Mouse (Mus musculus) lung, adult 18-20 months (tissue): ENCODE measurements around the gene Pdzrn4.
"Not testable (repeated sequence)": the region's sequence is repeated elsewhere in the genome, so short reads cannot be mapped to it uniquely, and the experiment has no call there.

Experiments used
- DNase-seq, 2 experiments: peaks; one replicate each; pipeline ENCODE4 v3.0.0; 2022; ENCODE audit warnings: mixed read lengths in 2 of 2

Pdzrn4 gene

DNA sequence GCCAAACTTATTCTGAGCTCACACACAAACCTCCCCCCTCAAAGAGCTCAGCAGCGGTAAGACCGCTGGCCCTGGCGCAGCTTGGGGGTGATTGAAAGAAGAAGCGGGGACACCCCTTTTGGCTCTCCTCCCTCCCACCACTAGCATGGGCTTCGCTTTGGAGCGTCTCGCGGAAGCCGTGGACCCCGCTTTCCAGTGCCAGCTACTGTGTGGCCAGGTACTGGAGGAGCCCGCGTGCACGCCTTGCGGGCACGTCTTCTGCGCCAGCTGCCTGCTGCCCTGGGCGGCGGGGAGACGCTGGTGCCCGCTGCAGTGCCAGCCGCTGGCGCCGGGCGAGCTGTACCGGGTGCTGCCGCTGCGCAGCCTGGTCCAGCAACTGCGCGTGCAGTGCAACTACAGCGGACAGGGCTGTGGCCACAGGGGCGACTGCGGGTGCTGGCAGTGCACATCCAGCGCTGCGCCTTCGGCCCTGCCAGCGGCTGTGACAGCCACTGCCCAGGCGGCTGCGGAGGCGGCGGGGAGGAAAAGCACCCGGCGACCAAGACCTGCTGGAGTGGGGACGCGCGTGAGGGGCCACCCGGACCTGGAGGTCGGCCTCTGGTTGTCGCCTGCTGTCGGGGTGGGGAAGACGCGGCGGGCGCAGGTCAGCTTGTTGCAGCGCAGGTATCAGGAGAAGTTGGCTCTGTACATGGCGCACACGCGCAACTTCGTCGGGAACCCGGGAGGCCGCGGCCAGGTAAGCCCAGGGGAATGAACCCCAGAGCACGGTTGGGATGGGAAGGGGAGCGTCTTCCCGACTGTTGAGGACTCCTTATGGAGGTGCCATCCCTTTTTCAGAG lies at the start of gene Pdzrn4:
Gene Pdzrn4, plus strand, starts transcription at position 112 of the 839 bp plus-strand sequence.
- DNase-seq = no peak

- no peak for DNase-seq
Measured at GRCm38 (mm10) chr15:92347426-92347825, 49.3 kb upstream of the Pdzrn4 start.

DNA sequence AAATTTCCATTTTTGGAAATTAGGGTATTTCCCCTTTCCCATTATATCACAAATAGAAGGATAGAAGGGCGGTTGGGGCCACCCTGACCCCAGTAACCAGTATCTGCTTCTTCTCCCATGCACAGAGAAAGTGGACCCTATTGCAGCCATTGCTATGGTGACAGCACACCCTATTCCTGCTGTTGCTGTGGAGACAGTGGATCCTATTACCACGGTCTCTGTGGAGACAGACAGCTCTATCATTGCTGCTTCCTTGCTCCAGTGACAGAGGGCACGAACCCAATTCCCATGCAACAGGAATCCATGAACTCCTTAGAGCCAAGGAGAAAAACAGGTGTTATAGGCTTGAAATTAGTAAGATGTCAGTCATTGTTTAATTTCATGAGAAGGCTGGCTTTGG lies 48.8 kb upstream of the Pdzrn4 start:
- DNase-seq = no peak

GRCm38 (mm10) chr15:92348453-92348852 lies 48.2 kb upstream of the Pdzrn4 start:
- DNase-seq = not testable (repeated sequence)

- DNase-seq = no peak
Measured at GRCm38 (mm10) chr15:92364153-92364552, 32.5 kb upstream of the Pdzrn4 start.

DNA sequence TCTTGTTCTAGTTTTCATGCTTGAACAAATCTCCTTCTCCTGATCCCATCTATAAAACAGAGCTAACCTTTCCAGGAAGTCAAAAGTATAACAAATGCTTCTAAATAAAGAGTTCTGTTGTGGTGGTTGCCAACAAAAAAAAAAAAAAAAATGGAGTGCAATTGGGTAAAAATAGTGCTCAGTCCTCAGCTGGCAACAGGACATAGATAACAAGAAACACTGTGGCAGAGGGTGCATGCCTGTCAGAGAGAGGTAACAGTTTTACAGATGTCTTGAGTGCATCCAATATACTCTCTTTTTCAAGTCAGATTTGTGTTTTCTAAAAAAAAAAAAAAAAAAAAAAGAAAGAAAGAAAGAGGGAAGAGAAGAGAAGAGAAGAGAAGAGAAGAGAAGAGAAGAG lies 32.1 kb upstream of the Pdzrn4 start:
- DNase-seq = no peak

DNA sequence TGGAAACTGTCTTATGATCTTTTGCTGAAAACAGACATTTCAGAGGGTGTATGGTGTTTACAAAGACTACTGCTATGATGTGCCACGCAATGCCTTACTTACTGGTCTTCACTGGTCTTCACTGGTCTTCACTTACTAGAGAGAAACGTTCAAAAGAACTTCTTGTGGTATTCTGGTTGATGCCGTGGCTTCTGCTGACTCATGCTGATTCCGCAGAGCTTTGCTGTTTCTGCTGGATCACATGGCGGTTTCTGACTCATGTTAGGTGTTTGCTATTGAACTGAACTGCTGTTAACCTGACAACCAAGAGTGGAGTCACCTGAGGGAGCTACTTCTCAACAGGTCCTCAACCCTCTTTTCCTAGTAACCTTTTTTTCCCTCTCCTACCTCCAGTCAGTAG lies 1.9 kb upstream of the Pdzrn4 start:
- no peak for DNase-seq

- DNase-seq = no peak
Measured at GRCm38 (mm10) chr15:92398747-92399146, 2.1 kb downstream of the Pdzrn4 start.

GRCm38 (mm10) chr15:92399278-92399677 lies 2.6 kb downstream of the Pdzrn4 start:
- DNase-seq = no peak

- no peak for DNase-seq
Measured at GRCm38 (mm10) chr15:92401554-92401953, 4.9 kb downstream of the Pdzrn4 start.

GRCm38 (mm10) chr15:92415323-92415722 lies 18.6 kb downstream of the Pdzrn4 start:
- no peak for DNase-seq

DNA sequence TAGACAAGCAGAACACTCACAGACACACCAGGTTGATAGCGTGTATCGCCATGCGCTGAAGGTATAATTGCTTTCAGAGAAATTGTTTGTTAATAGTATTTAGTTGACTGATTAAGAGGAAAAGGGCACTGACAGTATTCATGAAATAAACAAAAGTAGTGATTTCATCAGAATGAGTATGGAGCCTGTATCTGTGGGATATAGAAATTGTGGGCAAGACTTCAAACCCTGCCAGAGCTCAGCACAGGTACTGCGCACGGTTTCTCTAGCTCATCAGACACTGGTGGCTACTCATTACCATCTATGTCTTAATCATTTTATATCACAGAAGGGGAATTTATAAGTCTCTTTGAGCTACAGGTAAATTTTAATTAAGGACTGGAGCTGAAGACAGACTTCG lies 19.5 kb downstream of the Pdzrn4 start:
- DNase-seq = no peak

GRCm38 (mm10) chr15:92416658-92417057 lies 20.0 kb downstream of the Pdzrn4 start:
- no peak for DNase-seq

DNA sequence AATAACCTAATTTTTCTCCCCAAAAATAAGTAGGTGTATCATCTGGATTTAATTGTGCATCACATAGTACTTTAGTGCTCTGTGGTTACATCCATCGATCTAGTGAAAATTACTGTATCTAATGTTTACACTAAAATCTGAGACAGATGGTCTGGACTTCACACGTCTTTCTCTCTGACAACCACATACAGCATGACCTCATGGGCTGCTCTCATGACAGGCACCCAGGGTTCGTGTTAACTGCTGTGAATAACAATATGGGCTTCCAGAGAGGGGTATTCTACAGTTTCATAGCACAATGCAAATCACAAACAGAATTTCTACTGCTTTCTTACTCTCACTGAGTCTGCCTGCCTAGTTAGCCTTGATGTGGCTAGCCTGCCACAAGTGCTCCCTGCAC lies 20.4 kb downstream of the Pdzrn4 start:
- DNase-seq = no peak

- no peak for DNase-seq
Measured at GRCm38 (mm10) chr15:92434605-92435004, 37.9 kb downstream of the Pdzrn4 start.

- no peak for DNase-seq
Measured at GRCm38 (mm10) chr15:92435306-92435705, 38.6 kb downstream of the Pdzrn4 start.

DNA sequence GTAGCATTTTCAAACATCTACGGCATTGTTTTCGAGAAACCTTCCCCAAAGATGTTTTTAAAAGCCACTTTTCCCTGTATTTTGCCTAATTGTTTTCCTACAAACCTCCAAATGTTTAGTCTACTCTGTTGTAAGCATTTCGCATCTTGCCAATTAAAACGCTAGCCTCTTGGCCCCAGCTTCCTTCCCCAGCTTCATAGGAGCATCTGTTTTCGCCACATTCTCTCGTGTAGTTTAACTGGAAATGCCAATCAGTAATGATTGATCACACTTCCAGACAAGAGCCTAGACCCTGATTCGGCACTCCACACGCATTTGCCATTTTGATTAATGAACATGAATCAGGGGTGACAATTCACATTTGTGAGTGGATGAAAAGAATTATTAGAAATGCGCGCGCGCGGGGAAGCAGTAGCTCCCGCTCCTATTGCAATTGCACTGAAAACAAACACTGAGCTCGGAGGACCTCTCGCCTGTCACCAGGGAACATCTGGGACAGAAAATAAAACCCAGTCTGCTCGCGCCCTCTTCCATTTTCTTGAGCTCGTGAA lies 45.0 kb downstream of the Pdzrn4 start:
- no peak for DNase-seq

- DNase-seq = no peak
Measured at GRCm38 (mm10) chr15:92447708-92448147, 51.0 kb downstream of the Pdzrn4 start.

DNA sequence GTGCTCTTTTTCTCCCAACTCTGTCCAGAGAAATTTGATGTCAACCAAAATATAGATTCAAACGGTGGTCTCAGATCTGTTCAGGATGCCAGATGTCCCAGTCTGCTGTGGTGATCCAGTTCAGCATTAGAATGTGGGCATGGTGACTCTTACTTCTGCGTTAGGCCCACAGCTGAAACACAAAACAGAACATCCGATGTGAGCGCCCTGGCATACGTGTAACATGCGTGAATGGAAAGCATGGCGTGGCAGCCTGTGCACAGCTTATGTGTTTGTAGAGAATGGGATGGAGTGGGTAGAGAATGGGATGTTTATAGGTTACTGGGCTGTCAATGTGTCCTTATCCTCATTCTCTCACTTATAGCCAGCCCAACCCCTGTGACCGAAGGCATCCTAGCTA lies 52.4 kb downstream of the Pdzrn4 start:
- no peak for DNase-seq

DNA sequence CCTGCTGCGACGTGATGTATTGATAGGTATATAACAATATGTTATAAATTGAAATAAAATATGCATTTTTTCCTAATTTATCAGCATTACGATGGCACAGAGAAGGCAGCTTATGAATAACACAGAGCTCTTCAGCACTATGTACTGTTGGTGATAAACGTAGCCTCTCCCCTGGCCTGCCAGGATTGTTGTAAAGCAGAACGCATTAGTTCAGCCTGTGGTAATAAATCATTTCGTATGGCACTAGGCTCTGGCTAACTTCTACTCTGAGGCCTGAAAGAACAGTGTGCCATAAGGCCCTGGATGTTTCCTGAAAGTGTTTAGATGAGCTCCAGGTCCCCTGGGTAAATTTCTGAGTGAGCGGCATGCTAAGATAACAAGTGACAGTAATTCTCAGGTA lies 55.9 kb downstream of the Pdzrn4 start:
- DNase-seq = no peak

DNA sequence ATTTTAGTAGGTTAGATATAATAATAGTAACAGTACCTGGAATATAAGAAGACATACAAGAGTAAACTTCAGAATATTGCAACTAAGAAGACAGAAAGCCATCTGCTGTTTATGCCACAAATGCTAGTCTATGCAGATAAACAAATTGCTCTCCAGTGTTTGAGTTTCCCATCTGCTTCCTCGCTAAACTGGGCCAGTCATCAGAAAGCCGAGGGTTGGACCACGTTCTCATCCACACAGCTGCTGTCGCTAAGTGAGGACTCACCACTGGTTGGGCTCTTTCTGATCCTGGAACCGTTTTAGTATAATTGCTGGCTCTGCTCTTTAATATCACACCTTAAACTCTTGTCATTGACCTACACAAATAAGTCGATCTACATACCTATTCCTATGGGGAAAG lies 85.5 kb downstream of the Pdzrn4 start:
- DNase-seq = no peak

DNA sequence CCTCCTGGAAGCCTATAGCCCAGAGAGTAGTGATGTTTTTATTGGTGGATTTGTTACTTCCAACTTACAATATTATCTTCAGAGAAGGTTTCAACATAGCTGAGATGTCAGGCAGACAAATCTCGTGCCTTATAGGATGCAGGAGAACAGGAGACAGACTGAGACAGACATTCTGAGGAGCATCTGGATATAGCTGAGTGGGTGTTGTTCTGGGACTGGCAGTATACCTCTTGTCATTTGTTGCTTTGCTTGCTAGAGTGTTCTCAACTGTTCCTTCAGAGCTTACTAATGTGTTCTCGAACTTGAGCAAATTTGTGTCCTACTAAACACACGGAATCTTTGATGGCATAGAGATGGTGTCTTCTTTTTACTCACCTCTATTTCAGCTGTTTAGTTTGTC lies 94.7 kb downstream of the Pdzrn4 start:
- DNase-seq = no peak

DNA sequence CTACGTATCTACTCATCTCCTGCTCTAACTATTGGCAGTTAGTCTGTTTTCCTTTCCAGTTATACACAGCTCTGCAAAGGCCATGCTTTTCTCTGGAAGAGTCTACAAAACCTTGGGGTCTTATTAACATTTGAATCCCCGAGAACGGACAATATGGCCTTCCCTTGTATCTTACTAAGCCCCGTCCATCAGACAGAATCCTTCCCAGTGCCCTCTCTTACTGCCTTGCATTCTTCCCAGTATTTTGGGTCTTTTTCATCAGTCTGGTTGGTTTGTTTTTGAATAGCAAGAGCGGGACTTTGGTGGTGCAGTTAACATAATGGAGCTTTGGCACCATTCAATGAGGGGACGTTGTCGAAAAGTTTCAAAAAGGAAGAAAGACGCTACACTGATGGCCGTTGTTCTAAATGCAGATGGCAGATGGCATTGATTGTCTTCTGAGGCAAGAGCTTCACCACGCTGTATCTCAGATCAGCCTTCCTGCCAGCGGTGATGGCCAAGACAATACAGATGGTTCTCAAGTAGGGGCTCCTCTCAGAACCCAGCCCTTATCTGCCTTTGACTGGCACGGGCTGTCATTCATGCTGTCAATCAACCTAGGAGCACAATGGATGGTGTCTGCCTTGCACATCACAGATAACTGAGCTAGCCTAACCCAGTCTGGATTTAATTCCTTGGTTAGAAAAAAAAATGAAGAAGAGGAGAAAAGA lies 98.9 kb downstream of the Pdzrn4 start:
- no peak for DNase-seq

GRCm38 (mm10) chr15:92500276-92500838 lies 103.7 kb downstream of the Pdzrn4 start:
- no peak for DNase-seq
